Mouse (Mus musculus): Measurements from ENCODE around the gene Sult4a1. TPM values are rescaled to one million over a fixed set of nuclear protein-coding genes. Genes with fewer than 3 reads are reported as not detected.
A peak's percentile ranks its signal among the peaks of the same experiment; 100 is the strongest.

The Sult4a1 gene
- polyA plus RNA-seq (2014; fragmentation: Nextera tagmentation; extraction: Ambion mirVana) = 0.49 and 0.87 TPM in 2 replicates

GRCm38 (mm10) chr15:84105105-84105923 lies at the start of gene Sult4a1:
Gene Sult4a1, minus strand, starts transcription at chr15:84105754.
- H3K27ac ChIP-seq (ENCODE audit: low read depth, low read length) = no peak within 1 kb of the TSS
- peak within 1 kb of the TSS; percentile 50 for H3K4me3 ChIP-seq (ENCODE audit: low read depth, low read length)
- ATAC-seq (replicated peaks; ENCODE audit: insufficient number of reproducible peaks, low FRiP score, low TSS enrichment) = no peak
- H3K4me2 ChIP-seq = peak within 1 kb of the TSS; percentile 73
- H3K36me3 ChIP-seq (ENCODE audit: control insufficient read depth, insufficient read depth, low read length) = no peaks in the 10 kb centered on the region
- WGBS (ENCODE audit: insufficient replicate concordance) = 2% methylated on average over 77 of the region's 77 CpGs
- H3K9me3 ChIP-seq (replicated peaks; ENCODE audit: control insufficient read depth, low read length) = no peaks in the 10 kb centered on the region
- H3K4me1 ChIP-seq (ENCODE audit: control insufficient read depth, insufficient read depth, low read length) = no peaks in the 10 kb centered on the region
- H3K9ac ChIP-seq (ENCODE audit: low read depth, low read length) = 0 out of 2 replicates have a peak within 1 kb of the TSS, but pooled peaks have one; percentile 40
- peaks cover 46% of the 10 kb centered on the region for H3K27me3 ChIP-seq (ENCODE audit: control insufficient read depth, insufficient read depth, low read length)

GRCm38 (mm10) chr15:84140929-84141328 lies 35.4 kb upstream of the Sult4a1 start:
- no peak overlapping the region for H3K9ac ChIP-seq (ENCODE audit: low read depth, low read length)
- no peaks in the 10 kb centered on the region for H3K9me3 ChIP-seq (replicated peaks; ENCODE audit: control insufficient read depth, low read length)
- no peak overlapping the region for H3K27ac ChIP-seq (ENCODE audit: low read depth, low read length)
- no peak overlapping the region for H3K4me3 ChIP-seq (ENCODE audit: low read depth, low read length)
- H3K4me2 ChIP-seq = no peak overlapping the region
- H3K36me3 ChIP-seq (ENCODE audit: control insufficient read depth, insufficient read depth, low read length) = no peaks in the 10 kb centered on the region
- 72% methylated on average over 5 of the region's 5 CpGs for WGBS (ENCODE audit: insufficient replicate concordance)
- no peaks in the 10 kb centered on the region for H3K4me1 ChIP-seq (ENCODE audit: control insufficient read depth, insufficient read depth, low read length)
- no peak for ATAC-seq (replicated peaks; ENCODE audit: insufficient number of reproducible peaks, low FRiP score, low TSS enrichment)
- no peaks in the 10 kb centered on the region for H3K27me3 ChIP-seq (ENCODE audit: control insufficient read depth, insufficient read depth, low read length)

- 55% methylated on average over 3 of the region's 3 CpGs for WGBS (ENCODE audit: insufficient replicate concordance)
- no peaks in the 10 kb centered on the region for H3K27me3 ChIP-seq (ENCODE audit: control insufficient read depth, insufficient read depth, low read length)
- ATAC-seq (replicated peaks; ENCODE audit: insufficient number of reproducible peaks, low FRiP score, low TSS enrichment) = no peak
- no peak overlapping the region for H3K9ac ChIP-seq (ENCODE audit: low read depth, low read length)
- no peak overlapping the region for H3K27ac ChIP-seq (ENCODE audit: low read depth, low read length)
- H3K9me3 ChIP-seq (replicated peaks; ENCODE audit: control insufficient read depth, low read length) = peaks cover 2% of the 10 kb centered on the region; the same call in 1 of the 2 replicates
- H3K4me2 ChIP-seq = no peak overlapping the region
- no peaks in the 10 kb centered on the region for H3K4me1 ChIP-seq (ENCODE audit: control insufficient read depth, insufficient read depth, low read length)
- H3K36me3 ChIP-seq (ENCODE audit: control insufficient read depth, insufficient read depth, low read length) = no peaks in the 10 kb centered on the region
- H3K4me3 ChIP-seq (ENCODE audit: low read depth, low read length) = no peak overlapping the region
These were observed 34.6 kb upstream of the Sult4a1 start for GRCm38 (mm10) chr15:84140109-84140508.

- H3K4me3 ChIP-seq (ENCODE audit: low read depth, low read length) = no peak overlapping the region
- H3K4me1 ChIP-seq (ENCODE audit: control insufficient read depth, insufficient read depth, low read length) = no peaks in the 10 kb centered on the region
- H3K36me3 ChIP-seq (ENCODE audit: control insufficient read depth, insufficient read depth, low read length) = no peaks in the 10 kb centered on the region
- H3K27ac ChIP-seq (ENCODE audit: low read depth, low read length) = no peak overlapping the region
- H3K9ac ChIP-seq (ENCODE audit: low read depth, low read length) = no peak overlapping the region
- WGBS (ENCODE audit: insufficient replicate concordance) = 81% methylated on average over 5 of the region's 5 CpGs
- H3K9me3 ChIP-seq (replicated peaks; ENCODE audit: control insufficient read depth, low read length) = peaks cover 2% of the 10 kb centered on the region; the same call in 1 of the 2 replicates
- no peak overlapping the region for H3K4me2 ChIP-seq
- no peaks in the 10 kb centered on the region for H3K27me3 ChIP-seq (ENCODE audit: control insufficient read depth, insufficient read depth, low read length)
- ATAC-seq (replicated peaks; ENCODE audit: insufficient number of reproducible peaks, low FRiP score, low TSS enrichment) = no peak
These were observed 34.0 kb upstream of the Sult4a1 start for GRCm38 (mm10) chr15:84139592-84140005.

GRCm38 (mm10) chr15:84136473-84137415 lies 31.2 kb upstream of the Sult4a1 start:
- H3K4me1 ChIP-seq (ENCODE audit: control insufficient read depth, insufficient read depth, low read length) = no peaks in the 10 kb centered on the region
- ATAC-seq (replicated peaks; ENCODE audit: insufficient number of reproducible peaks, low FRiP score, low TSS enrichment) = no peak
- no peak overlapping the region for H3K27ac ChIP-seq (ENCODE audit: low read depth, low read length)
- no peak overlapping the region for H3K9ac ChIP-seq (ENCODE audit: low read depth, low read length)
- H3K36me3 ChIP-seq (ENCODE audit: control insufficient read depth, insufficient read depth, low read length) = no peaks in the 10 kb centered on the region
- H3K9me3 ChIP-seq (replicated peaks; ENCODE audit: control insufficient read depth, low read length) = peaks cover 2% of the 10 kb centered on the region; the same call in 1 of the 2 replicates
- no peaks in the 10 kb centered on the region for H3K27me3 ChIP-seq (ENCODE audit: control insufficient read depth, insufficient read depth, low read length)
- H3K4me2 ChIP-seq = no peak overlapping the region
- no peak overlapping the region for H3K4me3 ChIP-seq (ENCODE audit: low read depth, low read length)
- WGBS (ENCODE audit: insufficient replicate concordance) = 37% methylated on average over 12 of the region's 12 CpGs

- peaks cover 2% of the 10 kb centered on the region; the same call in 1 of the 2 replicates for H3K9me3 ChIP-seq (replicated peaks; ENCODE audit: control insufficient read depth, low read length)
- ATAC-seq (replicated peaks; ENCODE audit: insufficient number of reproducible peaks, low FRiP score, low TSS enrichment) = no peak
- no peaks in the 10 kb centered on the region for H3K27me3 ChIP-seq (ENCODE audit: control insufficient read depth, insufficient read depth, low read length)
- no peak overlapping the region for H3K27ac ChIP-seq (ENCODE audit: low read depth, low read length)
- 82% methylated on average over 5 of the region's 5 CpGs for WGBS (ENCODE audit: insufficient replicate concordance)
- H3K4me1 ChIP-seq (ENCODE audit: control insufficient read depth, insufficient read depth, low read length) = no peaks in the 10 kb centered on the region
- H3K4me2 ChIP-seq = no peak overlapping the region
- no peaks in the 10 kb centered on the region for H3K36me3 ChIP-seq (ENCODE audit: control insufficient read depth, insufficient read depth, low read length)
- H3K9ac ChIP-seq (ENCODE audit: low read depth, low read length) = no peak overlapping the region
- H3K4me3 ChIP-seq (ENCODE audit: low read depth, low read length) = no peak overlapping the region
These were observed 29.9 kb upstream of the Sult4a1 start for GRCm38 (mm10) chr15:84135472-84135871.

GRCm38 (mm10) chr15:84133440-84133839 lies 27.9 kb upstream of the Sult4a1 start:
- Histone ChIP-seq H3K9ac (ENCODE audit: low read depth, low read length) (no peak overlapping the region), H3K4me2 (no peak overlapping the region), H3K4me1 (ENCODE audit: control insufficient read depth, insufficient read depth, low read length) (no peaks in the 10 kb centered on the region), H3K9me3 (replicated peaks; ENCODE audit: control insufficient read depth, low read length) (peaks cover 2% of the 10 kb centered on the region; the same call in 1 of the 2 replicates), H3K27me3 (ENCODE audit: control insufficient read depth, insufficient read depth, low read length) (no peaks in the 10 kb centered on the region), H3K4me3 (ENCODE audit: low read depth, low read length) (no peak overlapping the region), H3K36me3 (ENCODE audit: control insufficient read depth, insufficient read depth, low read length) (no peaks in the 10 kb centered on the region), H3K27ac (ENCODE audit: low read depth, low read length) (no peak overlapping the region)
- WGBS (ENCODE audit: insufficient replicate concordance) = 48% methylated on average over 4 of the region's 4 CpGs
- ATAC-seq (replicated peaks; ENCODE audit: insufficient number of reproducible peaks, low FRiP score, low TSS enrichment) = no peak

GRCm38 (mm10) chr15:84131971-84132370 lies 26.4 kb upstream of the Sult4a1 start:
- Histone ChIP-seq H3K4me3 (ENCODE audit: low read depth, low read length) (no peak overlapping the region), H3K4me1 (ENCODE audit: control insufficient read depth, insufficient read depth, low read length) (no peaks in the 10 kb centered on the region), H3K27ac (ENCODE audit: low read depth, low read length) (no peak overlapping the region), H3K9me3 (replicated peaks; ENCODE audit: control insufficient read depth, low read length) (peaks cover 2% of the 10 kb centered on the region; the same call in 1 of the 2 replicates), H3K27me3 (ENCODE audit: control insufficient read depth, insufficient read depth, low read length) (0 out of 2 replicates have a peak, but pooled peaks cover 2% of the 10 kb centered on the region), H3K4me2 (no peak overlapping the region), H3K9ac (ENCODE audit: low read depth, low read length) (no peak overlapping the region), H3K36me3 (ENCODE audit: control insufficient read depth, insufficient read depth, low read length) (no peaks in the 10 kb centered on the region)
- WGBS (ENCODE audit: insufficient replicate concordance) = 84% methylated on average over 7 of the region's 7 CpGs
- ATAC-seq (replicated peaks; ENCODE audit: insufficient number of reproducible peaks, low FRiP score, low TSS enrichment) = no peak

All from heart, embryonic 11.5 days (tissue).